Mouse (Mus musculus): ENCODE data around the gene Tmem145.

Gene Tmem145

GRCm38 (mm10) chr7:25317446-25317999 lies 11.6 kb downstream of the Tmem145 start:
- DNase-seq (ENCODE audit: low read depth, low spot score), result no peak

- DNase-seq (ENCODE audit: low read depth, low spot score), result peak; percentile 95
Measured at GRCm38 (mm10) chr7:25322058-25322484, 16.2 kb downstream of the Tmem145 start.

GRCm38 (mm10) chr7:25323219-25323618 lies 17.3 kb downstream of the Tmem145 start:
- DNase-seq (ENCODE audit: low read depth, low spot score), result no peak

- DNase-seq (ENCODE audit: low read depth, low spot score), result peak; percentile 68
Measured at GRCm38 (mm10) chr7:25325431-25325830, 19.5 kb downstream of the Tmem145 start.

- no peak for DNase-seq (ENCODE audit: low read depth, low spot score)
Measured at GRCm38 (mm10) chr7:25326233-25326632, 20.3 kb downstream of the Tmem145 start.

GRCm38 (mm10) chr7:25333596-25334307 lies 27.8 kb downstream of the Tmem145 start:
- peak; percentile 86 for DNase-seq (ENCODE audit: low read depth, low spot score)

GRCm38 (mm10) chr7:25334472-25334871 lies 28.6 kb downstream of the Tmem145 start:
- DNase-seq (ENCODE audit: low read depth, low spot score), result no peak

- no peak for DNase-seq (ENCODE audit: low read depth, low spot score)
Measured at GRCm38 (mm10) chr7:25339329-25339728, 33.4 kb downstream of the Tmem145 start.

GRCm38 (mm10) chr7:25341000-25341784 lies 35.3 kb downstream of the Tmem145 start:
- peak; percentile 60 for DNase-seq (ENCODE audit: low read depth, low spot score)

GRCm38 (mm10) chr7:25348861-25349260 lies 43.0 kb downstream of the Tmem145 start:
- no peak for DNase-seq (ENCODE audit: low read depth, low spot score)

GRCm38 (mm10) chr7:25358721-25359206 lies 52.9 kb downstream of the Tmem145 start:
- no peak for DNase-seq (ENCODE audit: low read depth, low spot score)

- DNase-seq (ENCODE audit: low read depth, low spot score), result peak; percentile 80
Measured at GRCm38 (mm10) chr7:25363151-25363550, 57.2 kb downstream of the Tmem145 start.

- no peak for DNase-seq (ENCODE audit: low read depth, low spot score)
Measured at GRCm38 (mm10) chr7:25363632-25364031, 57.7 kb downstream of the Tmem145 start.

All from R1 (cell line).